Mouse (Mus musculus) heart, adult 2 months (tissue): ENCODE measurements at regions not wholly inside any gene's neighbourhood (a gene's known extent, or its start where the extent isn't known, plus 50 kb on each side); places are given as distances from the start of the nearest gene placed in this dataset.

Experiments
- DNase-seq, 2 experiments: peaks; one replicate each; pipeline ENCODE4 v3.0.0; 2021
- H3K27ac ChIP-seq: fragments of 200-600 bp; 2 replicates; pipeline ENCODE4 v1.8.1; 2022
- H3K27me3 ChIP-seq: fragments of 200-500 bp; 2 replicates; pipeline ENCODE4 v1.6.1; 2012; ENCODE audit warnings: mild to moderate bottlenecking, low read length, inconsistent platforms, mixed read lengths; ENCODE audit not compliant: control insufficient read depth, insufficient read depth
- H3K36me3 ChIP-seq: fragments of 200-500 bp; 2 replicates; pipeline ENCODE4 v1.6.1; 2012; ENCODE audit warnings: low read length, inconsistent platforms; ENCODE audit not compliant: control insufficient read depth, insufficient read depth
- H3K4me1 ChIP-seq: fragments of 200-500 bp; 2 replicates; pipeline ENCODE4 v1.6.1; 2011; ENCODE audit warnings: low read length; ENCODE audit not compliant: control insufficient read depth, insufficient read depth
- H3K4me3 ChIP-seq: fragments of 200-600 bp; 2 replicates; pipeline ENCODE4 v1.8.1; 2022
- H3K79me2 ChIP-seq: fragments of 200-500 bp; replicated peaks from 2 replicates; pipeline ENCODE4 v1.6.1; 2012; ENCODE audit warnings: mild to moderate bottlenecking, inconsistent platforms, low read length, moderate library complexity, mixed read lengths; ENCODE audit not compliant: control insufficient read depth, insufficient read depth
- H3K9ac ChIP-seq: fragments of 200-500 bp; 2 replicates; pipeline ENCODE4 v1.6.1; 2012; ENCODE audit warnings: low read depth, mild to moderate bottlenecking, control low read depth, inconsistent platforms, low read length, mixed read lengths
- CTCF ChIP-seq: fragments of 200-600 bp; IDR thresholded peaks from 2 replicates; pipeline ENCODE4 v1.8.1; 2022; ENCODE audit warnings: antibody characterized with exemption, mild to moderate bottlenecking, moderate library complexity
- EP300 ChIP-seq: fragments of 200-500 bp; IDR thresholded peaks from 2 replicates; pipeline ENCODE4 v1.6.1; 2011; ENCODE audit warnings: low read depth, low read length, control low read depth; ENCODE audit not compliant: insufficient read depth
- POLR2A ChIP-seq: fragments of 200-500 bp; IDR thresholded peaks from 2 replicates; pipeline ENCODE4 v1.6.1; 2011; ENCODE audit warnings: mild to moderate bottlenecking, low read depth, low read length, control low read depth; ENCODE audit not compliant: insufficient read depth
- WGBS: fragments of 180-500 bp; shearing (Covaris S2); methylation state at CpG from one replicate; pipeline ENCODE4 v1.1.7; 2018; 5-methylcytosine and 5-hydroxymethylcytosine counted together
- intact Hi-C: fragments of 180-260 bp; cut with DNase I; formaldehyde crosslinking; loops from one replicate; pipeline ENCODE4 v1.15.1; 2025

- WGBS: 38% methylated on average over 12 of the region's 12 CpGs
- Histone ChIP-seq H3K4me3 (no peak overlapping the region), H3K9ac (no peak overlapping the region), H3K27ac (no peak overlapping the region), H3K36me3 (no peaks in the 10 kb centered on the region), H3K27me3 (no peaks in the 10 kb centered on the region), H3K79me2 (no peaks in the 10 kb centered on the region), H3K4me1 (no peaks in the 10 kb centered on the region)
- intact Hi-C loops: no loop called here
- TF ChIP-seq CTCF (no peak), POLR2A (no peak), EP300 (no peak)
- DNase-seq: no peak
Observed at GRCm38 (mm10) chr3:51092079-51093028, 131.9 kb upstream of the Noct start.

DNA sequence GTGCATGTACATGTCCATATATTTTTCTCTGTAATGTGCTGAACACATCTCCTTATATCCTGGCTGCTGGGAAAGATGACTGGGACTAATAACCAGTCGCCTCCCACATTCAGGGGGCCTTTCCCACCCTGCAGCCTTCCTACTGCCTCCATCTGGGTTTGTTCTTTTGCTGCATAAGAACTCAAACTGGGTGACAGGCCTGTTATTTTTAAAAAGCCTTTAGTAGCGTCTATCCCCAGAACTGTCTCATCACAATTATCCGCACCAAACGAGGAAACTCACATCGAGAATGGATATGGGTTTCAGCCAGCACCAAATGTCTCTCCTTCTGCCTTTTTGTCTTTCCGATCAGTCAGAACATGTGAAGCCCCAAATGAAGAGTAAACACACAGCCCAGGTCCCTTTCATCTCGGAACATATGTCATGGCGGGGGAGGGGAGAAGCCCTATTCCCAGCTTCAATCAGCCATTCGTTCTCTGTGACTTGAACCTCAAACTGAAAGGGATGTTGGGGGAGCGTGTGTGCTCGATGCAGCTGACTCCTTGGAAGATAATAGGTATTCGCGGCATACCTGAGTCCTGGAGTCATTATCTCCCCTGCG lies 128.3 kb upstream of the Noct start:
- no peak overlapping the region for H3K9ac ChIP-seq
- no peaks in the 10 kb centered on the region for H3K36me3 ChIP-seq
- H3K4me3 ChIP-seq: no peak overlapping the region
- H3K27ac ChIP-seq: no peak overlapping the region
- TF ChIP-seq POLR2A: no peak
- TF ChIP-seq CTCF: no peak
- no peak for TF ChIP-seq EP300
- no peaks in the 10 kb centered on the region for H3K79me2 ChIP-seq
- 39% methylated on average over 14 of the region's 14 CpGs for WGBS
- no peaks in the 10 kb centered on the region for H3K27me3 ChIP-seq
- DNase-seq: no peak
- intact Hi-C loops: no loop called here
- H3K4me1 ChIP-seq: no peaks in the 10 kb centered on the region

GRCm38 (mm10) chr3:51096545-51096944 lies 127.7 kb upstream of the Noct start:
- Histone ChIP-seq H3K36me3 (no peaks in the 10 kb centered on the region), H3K4me1 (no peaks in the 10 kb centered on the region), H3K27me3 (no peaks in the 10 kb centered on the region), H3K9ac (no peak overlapping the region), H3K79me2 (no peaks in the 10 kb centered on the region), H3K27ac (no peak overlapping the region), H3K4me3 (no peak overlapping the region)
- TF ChIP-seq EP300 (no peak), CTCF (no peak), POLR2A (no peak)
- DNase-seq: no peak
- WGBS: 35% methylated on average over 6 of the region's 6 CpGs
- intact Hi-C loops: no loop called here

GRCm38 (mm10) chr3:51097362-51097761 lies 126.9 kb upstream of the Noct start:
- Histone ChIP-seq H3K4me1 (no peaks in the 10 kb centered on the region), H3K36me3 (no peaks in the 10 kb centered on the region), H3K9ac (no peak overlapping the region), H3K4me3 (no peak overlapping the region), H3K27me3 (no peaks in the 10 kb centered on the region), H3K27ac (no peak overlapping the region), H3K79me2 (no peaks in the 10 kb centered on the region)
- TF ChIP-seq POLR2A: no peak
- TF ChIP-seq CTCF: no peak
- no peak for TF ChIP-seq EP300
- intact Hi-C loops: no loop called here
- no peak for DNase-seq
- 82% methylated on average over 10 of the region's 10 CpGs for WGBS

- Histone ChIP-seq H3K4me3 (no peak overlapping the region), H3K27me3 (no peaks in the 10 kb centered on the region), H3K79me2 (no peaks in the 10 kb centered on the region), H3K36me3 (no peaks in the 10 kb centered on the region), H3K9ac (no peak overlapping the region), H3K27ac (no peak overlapping the region), H3K4me1 (no peaks in the 10 kb centered on the region)
- DNase-seq: no peak
- intact Hi-C loops: no loop called here
- 91% methylated on average over 7 of the region's 7 CpGs for WGBS
- TF ChIP-seq CTCF: no peak
- no peak for TF ChIP-seq EP300
- TF ChIP-seq POLR2A: no peak
Observed at GRCm38 (mm10) chr3:51099966-51100365, 124.3 kb upstream of the Noct start.

DNA sequence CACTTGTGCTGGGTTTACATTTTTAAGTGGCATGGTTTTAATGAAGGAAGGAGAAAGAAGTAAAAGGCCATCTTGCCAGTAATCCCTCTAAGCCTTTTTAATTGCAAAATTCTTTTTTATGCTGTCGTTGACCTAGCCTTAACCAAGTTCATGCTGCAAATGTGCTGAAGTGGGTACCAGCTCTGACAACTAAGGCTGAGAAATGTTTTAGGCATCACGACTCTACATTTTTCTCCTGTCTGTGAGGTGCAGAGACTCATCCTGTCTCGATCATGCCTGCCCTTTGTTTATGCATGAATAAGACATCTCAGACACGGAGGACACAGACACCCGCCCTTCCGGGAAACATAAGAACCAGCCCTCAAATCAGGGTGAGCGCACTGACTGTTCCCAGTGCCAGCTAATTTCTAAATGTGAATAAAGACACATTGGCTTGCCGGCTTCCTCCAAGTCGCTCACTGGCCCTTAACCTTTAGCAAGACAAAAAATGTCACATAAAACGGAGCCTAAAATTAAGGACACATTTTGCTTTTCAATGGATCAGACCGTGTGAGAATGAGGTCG lies 115.5 kb upstream of the Noct start:
- no peaks in the 10 kb centered on the region for H3K36me3 ChIP-seq
- intact Hi-C loops: no loop called here
- no peak overlapping the region for H3K9ac ChIP-seq
- TF ChIP-seq CTCF: no peak
- TF ChIP-seq POLR2A: no peak
- TF ChIP-seq EP300: no peak
- WGBS: 66% methylated on average over 12 of the region's 12 CpGs
- no peak for DNase-seq
- no peaks in the 10 kb centered on the region for H3K27me3 ChIP-seq
- no peaks in the 10 kb centered on the region for H3K4me1 ChIP-seq
- no peak overlapping the region for H3K27ac ChIP-seq
- no peaks in the 10 kb centered on the region for H3K79me2 ChIP-seq
- H3K4me3 ChIP-seq: no peak overlapping the region
